Mouse (Mus musculus): ENCODE results near the gene Coq9. TPM values are rescaled to one million over a fixed set of nuclear protein-coding genes. Genes with fewer than 3 reads are reported as not detected.

Gene Coq9
- polyA plus RNA-seq, 1 experiment from 2014 or later, result 69.7 TPM

GRCm38 (mm10) chr8:94862487-94863220 is 24.5 kb downstream of the Coq9 start:
- Histone ChIP-seq H3K4me1 (replicated peaks; ENCODE audit: control insufficient read depth, insufficient read depth, low read length) (peaks cover 10% of the 10 kb centered on the region), H3K27ac (ENCODE audit: low read length) (peak overlapping the region; percentile 76), H3K4me2 (ENCODE audit: low read depth, low read length) (no peak overlapping the region), H3K9ac (ENCODE audit: low read length) (no peak overlapping the region), H3K27me3 (ENCODE audit: control insufficient read depth, insufficient read depth, low read depth, low read length) (no peaks in the 10 kb centered on the region), H3K4me3 (ENCODE audit: low read length) (no peak overlapping the region), H3K36me3 (ENCODE audit: control insufficient read depth, insufficient read depth, low read length) (peaks cover 28% of the 10 kb centered on the region), H3K9me3 (ENCODE audit: control insufficient read depth, low read length) (no peaks in the 10 kb centered on the region)
- WGBS, result 73% methylated on average over 12 of the region's 12 CpGs
- peak; percentile 59 for ATAC-seq (ENCODE audit: low read depth)

GRCm38 (mm10) chr8:94863897-94864673 is 26.0 kb downstream of the Coq9 start:
- Histone ChIP-seq H3K27ac (ENCODE audit: low read length) (no peak overlapping the region), H3K36me3 (ENCODE audit: control insufficient read depth, insufficient read depth, low read length) (peaks cover 28% of the 10 kb centered on the region), H3K4me3 (ENCODE audit: low read length) (no peak overlapping the region), H3K4me2 (ENCODE audit: low read depth, low read length) (no peak overlapping the region), H3K9me3 (ENCODE audit: control insufficient read depth, low read length) (no peaks in the 10 kb centered on the region), H3K27me3 (ENCODE audit: control insufficient read depth, insufficient read depth, low read depth, low read length) (no peaks in the 10 kb centered on the region), H3K4me1 (replicated peaks; ENCODE audit: control insufficient read depth, insufficient read depth, low read length) (peaks cover 8% of the 10 kb centered on the region), H3K9ac (ENCODE audit: low read length) (no peak overlapping the region)
- WGBS, result 73% methylated on average over 10 of the region's 10 CpGs
- ATAC-seq (ENCODE audit: low read depth), result no peak

- Histone ChIP-seq H3K4me2 (ENCODE audit: low read depth, low read length) (no peak overlapping the region), H3K4me1 (replicated peaks; ENCODE audit: control insufficient read depth, insufficient read depth, low read length) (peaks cover 19% of the 10 kb centered on the region), H3K9ac (ENCODE audit: low read length) (no peak overlapping the region), H3K27me3 (ENCODE audit: control insufficient read depth, insufficient read depth, low read depth, low read length) (no peaks in the 10 kb centered on the region), H3K36me3 (ENCODE audit: control insufficient read depth, insufficient read depth, low read length) (peaks cover 28% of the 10 kb centered on the region), H3K9me3 (ENCODE audit: control insufficient read depth, low read length) (no peaks in the 10 kb centered on the region), H3K4me3 (ENCODE audit: low read length) (no peak overlapping the region), H3K27ac (ENCODE audit: low read length) (no peak overlapping the region)
- ATAC-seq (ENCODE audit: low read depth), result no peak
- 73% methylated on average over 10 of the region's 10 CpGs for WGBS
Observed at GRCm38 (mm10) chr8:94865292-94865691, 27.2 kb downstream of the Coq9 start.

- Histone ChIP-seq H3K4me2 (ENCODE audit: low read depth, low read length) (no peak overlapping the region), H3K36me3 (ENCODE audit: control insufficient read depth, insufficient read depth, low read length) (peaks cover 28% of the 10 kb centered on the region), H3K27me3 (ENCODE audit: control insufficient read depth, insufficient read depth, low read depth, low read length) (no peaks in the 10 kb centered on the region), H3K4me1 (replicated peaks; ENCODE audit: control insufficient read depth, insufficient read depth, low read length) (peaks cover 35% of the 10 kb centered on the region), H3K27ac (ENCODE audit: low read length) (no peak overlapping the region), H3K9ac (ENCODE audit: low read length) (no peak overlapping the region), H3K9me3 (ENCODE audit: control insufficient read depth, low read length) (no peaks in the 10 kb centered on the region), H3K4me3 (ENCODE audit: low read length) (no peak overlapping the region)
- WGBS, result 81% methylated on average over 9 of the region's 9 CpGs
- ATAC-seq (ENCODE audit: low read depth), result no peak
Observed at GRCm38 (mm10) chr8:94866921-94867320, 28.8 kb downstream of the Coq9 start.

GRCm38 (mm10) chr8:94869146-94869545 is 31.0 kb downstream of the Coq9 start:
- no peak; the same call in 1 of the 2 replicates for ATAC-seq (ENCODE audit: low read depth)
- 48% methylated on average over 7 of the region's 7 CpGs for WGBS
- Histone ChIP-seq H3K27me3 (ENCODE audit: control insufficient read depth, insufficient read depth, low read depth, low read length) (no peaks in the 10 kb centered on the region), H3K9ac (ENCODE audit: low read length) (0 out of 2 replicates have a peak overlapping the region, but pooled peaks have one; percentile 24), H3K9me3 (ENCODE audit: control insufficient read depth, low read length) (no peaks in the 10 kb centered on the region), H3K4me2 (ENCODE audit: low read depth, low read length) (peak overlapping the region; percentile 14), H3K4me3 (ENCODE audit: low read length) (no peak overlapping the region), H3K27ac (ENCODE audit: low read length) (peak overlapping the region; percentile 32), H3K36me3 (ENCODE audit: control insufficient read depth, insufficient read depth, low read length) (peaks cover 20% of the 10 kb centered on the region), H3K4me1 (replicated peaks; ENCODE audit: control insufficient read depth, insufficient read depth, low read length) (peaks cover 40% of the 10 kb centered on the region)

GRCm38 (mm10) chr8:94870003-94870402 is 31.9 kb downstream of the Coq9 start:
- Histone ChIP-seq H3K4me2 (ENCODE audit: low read depth, low read length) (peak overlapping the region; percentile 92), H3K27ac (ENCODE audit: low read length) (no peak overlapping the region), H3K9ac (ENCODE audit: low read length) (peak overlapping the region; percentile 61; the same call in 1 of the 2 replicates), H3K4me3 (ENCODE audit: low read length) (peak overlapping the region; percentile 54), H3K9me3 (ENCODE audit: control insufficient read depth, low read length) (no peaks in the 10 kb centered on the region), H3K27me3 (ENCODE audit: control insufficient read depth, insufficient read depth, low read depth, low read length) (no peaks in the 10 kb centered on the region), H3K36me3 (ENCODE audit: control insufficient read depth, insufficient read depth, low read length) (peaks cover 14% of the 10 kb centered on the region), H3K4me1 (replicated peaks; ENCODE audit: control insufficient read depth, insufficient read depth, low read length) (peaks cover 47% of the 10 kb centered on the region)
- 30% methylated on average over 4 of the region's 4 CpGs for WGBS
- no peak for ATAC-seq (ENCODE audit: low read depth)

GRCm38 (mm10) chr8:94870474-94871107 is 32.5 kb downstream of the Coq9 start:
- H3K36me3 ChIP-seq (ENCODE audit: control insufficient read depth, insufficient read depth, low read length), result peaks cover 8% of the 10 kb centered on the region
- peak overlapping the region; percentile 16 for H3K27ac ChIP-seq (ENCODE audit: low read length)
- ATAC-seq (ENCODE audit: low read depth), result peak; percentile 11

GRCm38 (mm10) chr8:94871108-94871894 is 33.2 kb downstream of the Coq9 start:
- Histone ChIP-seq H3K27ac (ENCODE audit: low read length) (peak overlapping the region; percentile 26), H3K4me1 (replicated peaks; ENCODE audit: control insufficient read depth, insufficient read depth, low read length) (peaks cover 52% of the 10 kb centered on the region), H3K36me3 (ENCODE audit: control insufficient read depth, insufficient read depth, low read length) (peaks cover 1% of the 10 kb centered on the region), H3K9me3 (ENCODE audit: control insufficient read depth, low read length) (no peaks in the 10 kb centered on the region), H3K9ac (ENCODE audit: low read length) (peak overlapping the region; percentile 61), H3K27me3 (ENCODE audit: control insufficient read depth, insufficient read depth, low read depth, low read length) (no peaks in the 10 kb centered on the region), H3K4me3 (ENCODE audit: low read length) (peak overlapping the region; percentile 54), H3K4me2 (ENCODE audit: low read depth, low read length) (peak overlapping the region; percentile 92)
- peak; percentile 81 for ATAC-seq (ENCODE audit: low read depth)
- under 1% methylated on average over 7 of the region's 7 CpGs for WGBS

More at GRCm38 (mm10) chr8:94870474-94871107, 32.5 kb downstream of the Coq9 start:
- Histone ChIP-seq H3K27me3 (ENCODE audit: control insufficient read depth, insufficient read depth, low read depth, low read length) (no peaks in the 10 kb centered on the region), H3K4me2 (ENCODE audit: low read depth, low read length) (peak overlapping the region; percentile 92), H3K9me3 (ENCODE audit: control insufficient read depth, low read length) (no peaks in the 10 kb centered on the region), H3K4me1 (replicated peaks; ENCODE audit: control insufficient read depth, insufficient read depth, low read length) (peaks cover 52% of the 10 kb centered on the region), H3K4me3 (ENCODE audit: low read length) (peak overlapping the region; percentile 54), H3K9ac (ENCODE audit: low read length) (peak overlapping the region; percentile 61)
- 3% methylated on average over 19 of the region's 22 CpGs for WGBS
